Mouse (Mus musculus) hindbrain, embryonic 14.5 days (tissue): ENCODE measurements around the gene Ccdc142. TPM values are rescaled to one million over a fixed set of nuclear protein-coding genes. Genes with fewer than 3 reads are reported as not detected.
A peak's percentile ranks its signal among the peaks of the same experiment; 100 is the strongest.

ENCODE experiments used
- ATAC-seq: fragments of 200-750 bp; cut with Nextera tagmentation; 2 replicates; pipeline ENCODE4 v1.8.0; 2017; ENCODE audit warnings: moderate number of reproducible peaks, mild to moderate bottlenecking, moderate TSS enrichment, moderate library complexity; ENCODE audit not compliant: low FRiP score
- DNase-seq: peaks from one replicate; pipeline ENCODE4 v3.0.0-alpha.2; 2015; ENCODE audit warnings: low spot score
- H3K27ac ChIP-seq: fragments of 300-500 bp; sonication (generic); 2 replicates; pipeline ENCODE4 v1.5.1; 2014; ENCODE audit warnings: mild to moderate bottlenecking, moderate library complexity
- H3K27me3 ChIP-seq: fragments of 300-500 bp; sonication (generic); 2 replicates; pipeline ENCODE4 v1.6.1; 2014; ENCODE audit warnings: mild to moderate bottlenecking, low read length, mixed read lengths; ENCODE audit not compliant: control insufficient read depth, insufficient read depth
- H3K36me3 ChIP-seq: fragments of 300-500 bp; sonication (generic); replicated peaks from 2 replicates; pipeline ENCODE4 v1.6.1; 2014; ENCODE audit not compliant: control insufficient read depth, insufficient read depth
- H3K4me1 ChIP-seq: fragments of 300-500 bp; sonication (generic); replicated peaks from 2 replicates; pipeline ENCODE4 v1.6.1; 2014; ENCODE audit warnings: antibody characterized with exemption, low read length, mixed read lengths; ENCODE audit not compliant: control insufficient read depth, insufficient read depth
- H3K4me2 ChIP-seq: fragments of 300-500 bp; sonication (generic); replicated peaks from 2 replicates; pipeline ENCODE4 v1.6.1; 2014; ENCODE audit warnings: mild to moderate bottlenecking, moderate library complexity
- H3K4me3 ChIP-seq: fragments of 300-500 bp; sonication (generic); replicated peaks from 2 replicates; pipeline ENCODE4 v1.5.1; 2014; ENCODE audit warnings: mild to moderate bottlenecking, low read length
- H3K9ac ChIP-seq: fragments of 300-500 bp; sonication (generic); 2 replicates; pipeline ENCODE4 v1.6.1; 2014
- H3K9me3 ChIP-seq: fragments of 300-500 bp; sonication (generic); 2 replicates; pipeline ENCODE4 v1.6.1; 2016; ENCODE audit warnings: low read length; ENCODE audit not compliant: control insufficient read depth
- WGBS: fragments of 180-500 bp; shearing (Covaris S2); extraction: QIAGEN DNeasy Blood & Tissue Kit; methylation state at CpG from one replicate; pipeline ENCODE4 v1.1.7; 2014; 5-methylcytosine and 5-hydroxymethylcytosine counted together
- polyA plus RNA-seq: library from polyadenylated mRNA; unstranded; fragments of >200 nt; fragmentation: Nextera tagmentation; extraction: Ambion mirVana; gene quantifications from 2 replicates; pipeline ENCODE4 v1.2.1, GENCODE M21; 2014

The Ccdc142 gene
- polyA plus RNA-seq, 1 experiment from 2014 or later = 4.2 TPM

GRCm38 (mm10) chr6:83068221-83068620 lies 33.2 kb upstream of the Ccdc142 start:
- Histone ChIP-seq H3K27ac (no peak overlapping the region), H3K36me3 (no peaks in the 10 kb centered on the region), H3K4me2 (peak overlapping the region; percentile 28; the same call in 1 of the 2 replicates), H3K4me1 (0 out of 2 replicates have a peak, but pooled peaks cover 12% of the 10 kb centered on the region), H3K9me3 (no peaks in the 10 kb centered on the region), H3K4me3 (peak overlapping the region; percentile 16; the same call in 1 of the 2 replicates), H3K27me3 (peaks cover 99% of the 10 kb centered on the region), H3K9ac (no peak overlapping the region)
- no peak for DNase-seq
- no peak for ATAC-seq
- 4% methylated on average over 8 of the region's 8 CpGs for WGBS

DNA sequence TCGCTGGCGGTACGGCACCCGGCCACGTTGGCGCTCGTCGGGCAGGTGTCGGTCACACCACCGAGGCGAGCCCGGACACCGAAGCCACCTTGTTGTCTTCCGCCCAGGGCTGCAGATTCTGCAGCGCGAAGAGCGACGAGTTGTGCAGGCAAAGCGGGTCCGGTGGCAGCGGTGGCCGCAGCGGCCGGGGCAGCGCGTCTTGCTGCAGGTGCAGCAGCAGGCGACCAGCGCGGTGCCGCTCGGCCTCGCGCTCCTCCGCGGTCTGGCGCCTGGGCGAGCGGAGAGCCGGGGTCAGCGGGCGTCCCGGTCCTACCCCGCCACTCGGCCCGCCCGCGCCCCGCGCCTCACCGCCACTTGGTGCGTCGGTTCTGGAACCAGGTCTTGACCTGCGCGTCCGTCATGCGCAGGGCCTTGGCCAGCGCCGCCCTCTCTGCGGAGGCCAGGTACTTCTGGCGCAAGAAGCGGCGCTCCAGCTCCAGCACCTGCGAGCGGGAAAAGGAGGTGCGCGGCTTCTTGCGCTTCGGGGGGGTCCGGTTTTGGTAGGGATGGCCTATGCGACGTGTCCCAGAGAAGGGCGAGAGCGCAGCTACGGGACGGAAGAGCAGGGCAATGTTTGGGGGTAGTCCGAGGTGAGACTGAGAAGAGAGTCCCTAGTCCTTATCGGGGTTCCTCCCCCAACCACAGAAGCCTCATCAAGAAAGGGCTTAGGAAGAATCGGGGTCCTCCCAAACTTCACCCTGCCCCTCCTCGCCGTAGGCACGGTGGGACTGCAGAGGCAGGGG lies 32.5 kb upstream of the Ccdc142 start:
- H3K4me1 ChIP-seq = 0 out of 2 replicates have a peak, but pooled peaks cover 12% of the 10 kb centered on the region
- no peak overlapping the region for H3K27ac ChIP-seq
- WGBS = under 1% methylated on average over 67 of the region's 81 CpGs
- ATAC-seq (no peak), DNase-seq (no peak)
- peak overlapping the region; percentile 16 for H3K4me3 ChIP-seq
- H3K4me2 ChIP-seq = peak overlapping the region; percentile 28
- peaks cover 99% of the 10 kb centered on the region for H3K27me3 ChIP-seq
- H3K9me3 ChIP-seq = no peaks in the 10 kb centered on the region
- H3K9ac ChIP-seq = no peak overlapping the region
- H3K36me3 ChIP-seq = no peaks in the 10 kb centered on the region

DNA sequence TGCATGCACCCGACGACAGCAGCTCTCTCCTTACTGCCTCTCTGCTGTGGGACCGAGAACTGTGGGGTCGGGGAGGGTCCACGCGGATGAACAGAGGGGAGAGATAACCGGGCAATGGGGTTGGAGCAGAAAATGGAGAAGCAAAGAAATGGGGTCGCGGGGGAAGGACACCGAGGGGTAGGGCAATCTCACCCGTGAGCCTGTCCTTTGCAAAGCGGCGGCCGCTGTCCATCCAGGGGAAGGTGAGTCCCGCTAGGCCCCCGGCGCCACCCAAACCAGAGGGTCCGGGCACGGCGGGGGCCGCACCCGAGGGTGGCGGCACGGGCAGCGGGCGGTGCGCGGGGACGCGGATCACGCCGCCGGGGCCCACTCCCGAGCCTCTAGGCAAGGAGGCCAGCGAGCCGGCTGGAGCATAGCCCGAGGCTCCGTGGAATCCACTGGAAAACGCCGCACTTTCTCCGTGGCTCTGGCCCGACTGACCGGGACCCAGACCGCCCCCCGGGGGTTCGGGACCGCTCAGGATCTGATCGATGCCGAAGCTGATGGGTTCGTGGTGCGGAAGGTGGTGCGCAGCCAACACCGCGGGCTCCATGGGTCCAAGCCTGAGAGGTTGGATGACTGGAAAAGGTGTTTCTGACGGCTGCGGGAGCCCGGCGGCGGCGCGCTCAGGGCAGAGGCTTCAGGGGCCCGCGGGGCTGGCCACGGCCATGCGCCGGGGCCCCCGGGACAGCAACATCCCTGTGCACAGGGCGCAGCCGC lies 31.7 kb upstream of the Ccdc142 start:
- WGBS = 1% methylated on average over 68 of the region's 69 CpGs
- Histone ChIP-seq H3K9me3 (no peaks in the 10 kb centered on the region), H3K4me3 (peak overlapping the region; percentile 18), H3K4me1 (0 out of 2 replicates have a peak, but pooled peaks cover 12% of the 10 kb centered on the region), H3K9ac (no peak overlapping the region), H3K4me2 (0 out of 2 replicates have a peak overlapping the region, but pooled peaks have one; percentile 12), H3K27me3 (peaks cover 99% of the 10 kb centered on the region), H3K27ac (no peak overlapping the region), H3K36me3 (no peaks in the 10 kb centered on the region)
- DNase-seq (no peak), ATAC-seq (no peak)

DNA sequence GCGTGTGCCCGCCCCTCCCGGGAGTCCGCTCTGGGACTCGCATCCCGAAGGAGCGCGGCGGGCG lies 31.3 kb upstream of the Ccdc142 start, which contains the start of gene Tlx2:
Tlx2 (minus strand) TSS at position 47 of the 64 bp plus-strand sequence.
- H3K4me1 ChIP-seq = 0 out of 2 replicates have a peak, but pooled peaks cover 12% of the 10 kb centered on the region
- no peak within 1 kb of the TSS for H3K9ac ChIP-seq
- no peaks in the 10 kb centered on the region for H3K36me3 ChIP-seq
- H3K27ac ChIP-seq = no peak within 1 kb of the TSS
- no peak for ATAC-seq
- DNase-seq = no peak
- peaks cover 99% of the 10 kb centered on the region for H3K27me3 ChIP-seq
- peak within 1 kb of the TSS; percentile 18 for H3K4me3 ChIP-seq
- peak within 1 kb of the TSS; percentile 28 for H3K4me2 ChIP-seq
- no peaks in the 10 kb centered on the region for H3K9me3 ChIP-seq
- WGBS = 1% methylated on average over 10 of the region's 10 CpGs

DNA sequence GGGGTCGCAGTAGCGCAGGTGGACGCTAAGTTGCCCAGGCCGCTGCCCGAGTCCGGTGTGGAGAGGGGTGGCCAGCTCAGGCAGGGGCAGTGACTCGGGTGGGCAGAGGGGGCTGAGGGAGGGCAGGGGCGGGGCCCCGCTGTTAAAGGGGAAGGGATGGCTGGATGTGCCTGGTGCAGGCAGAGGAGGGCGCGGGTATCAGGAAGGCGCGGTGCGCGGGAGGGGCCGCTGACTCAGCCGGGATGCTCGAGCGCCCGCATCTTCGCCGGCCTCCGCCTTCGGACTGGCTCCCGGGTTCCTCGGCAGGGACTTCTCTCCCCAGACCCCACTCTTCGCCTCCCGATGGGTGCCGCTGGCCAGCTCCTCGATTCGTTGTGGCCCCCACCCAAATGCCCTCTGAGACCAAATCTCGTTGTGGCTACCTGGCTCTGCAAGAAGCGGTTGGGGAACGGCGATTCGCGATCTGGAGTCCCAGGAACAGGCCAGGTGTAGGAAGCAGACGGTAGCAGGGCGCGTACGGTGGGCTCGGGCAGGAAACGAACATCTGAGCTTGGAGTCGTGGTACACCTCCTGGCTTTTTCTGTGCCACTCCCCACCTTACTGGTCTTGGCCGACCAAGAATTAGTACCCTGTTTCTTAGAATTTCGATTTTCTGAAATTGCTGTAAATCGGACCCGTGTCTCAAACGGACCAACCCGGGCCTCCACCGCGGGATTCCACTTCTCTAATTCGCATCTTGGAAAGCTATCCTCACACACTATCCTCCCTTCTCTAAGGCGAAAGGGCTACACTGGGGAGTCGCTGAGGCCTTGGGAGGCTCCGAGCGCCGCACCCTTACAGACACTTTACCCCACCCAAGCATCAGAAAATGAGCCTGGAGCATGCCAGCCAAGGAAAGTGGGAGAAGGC lies 30.8 kb upstream of the Ccdc142 start:
- Histone ChIP-seq H3K27ac (no peak overlapping the region), H3K4me2 (0 out of 2 replicates have a peak overlapping the region, but pooled peaks have one; percentile 12), H3K36me3 (no peaks in the 10 kb centered on the region), H3K27me3 (peaks cover 99% of the 10 kb centered on the region), H3K4me3 (peak overlapping the region; percentile 18), H3K9ac (no peak overlapping the region), H3K9me3 (no peaks in the 10 kb centered on the region), H3K4me1 (0 out of 2 replicates have a peak, but pooled peaks cover 12% of the 10 kb centered on the region)
- no peak for DNase-seq
- WGBS = under 1% methylated on average over 57 of the region's 58 CpGs
- ATAC-seq = no peak

GRCm38 (mm10) chr6:83071220-83071619 lies 30.2 kb upstream of the Ccdc142 start:
- no peak overlapping the region; the same call in 1 of the 2 replicates for H3K4me3 ChIP-seq
- H3K9me3 ChIP-seq = no peaks in the 10 kb centered on the region
- ATAC-seq (no peak), DNase-seq (no peak)
- H3K9ac ChIP-seq = no peak overlapping the region
- 0% methylated on average over 22 of the region's 24 CpGs for WGBS
- no peak overlapping the region for H3K27ac ChIP-seq
- H3K27me3 ChIP-seq = peaks cover 99% of the 10 kb centered on the region
- H3K36me3 ChIP-seq = no peaks in the 10 kb centered on the region
- no peak overlapping the region for H3K4me2 ChIP-seq
- H3K4me1 ChIP-seq = 0 out of 2 replicates have a peak, but pooled peaks cover 12% of the 10 kb centered on the region

- H3K27ac ChIP-seq = no peak overlapping the region
- DNase-seq = no peak
Measured at GRCm38 (mm10) chr6:83074979-83075378, 26.4 kb upstream of the Ccdc142 start.

DNA sequence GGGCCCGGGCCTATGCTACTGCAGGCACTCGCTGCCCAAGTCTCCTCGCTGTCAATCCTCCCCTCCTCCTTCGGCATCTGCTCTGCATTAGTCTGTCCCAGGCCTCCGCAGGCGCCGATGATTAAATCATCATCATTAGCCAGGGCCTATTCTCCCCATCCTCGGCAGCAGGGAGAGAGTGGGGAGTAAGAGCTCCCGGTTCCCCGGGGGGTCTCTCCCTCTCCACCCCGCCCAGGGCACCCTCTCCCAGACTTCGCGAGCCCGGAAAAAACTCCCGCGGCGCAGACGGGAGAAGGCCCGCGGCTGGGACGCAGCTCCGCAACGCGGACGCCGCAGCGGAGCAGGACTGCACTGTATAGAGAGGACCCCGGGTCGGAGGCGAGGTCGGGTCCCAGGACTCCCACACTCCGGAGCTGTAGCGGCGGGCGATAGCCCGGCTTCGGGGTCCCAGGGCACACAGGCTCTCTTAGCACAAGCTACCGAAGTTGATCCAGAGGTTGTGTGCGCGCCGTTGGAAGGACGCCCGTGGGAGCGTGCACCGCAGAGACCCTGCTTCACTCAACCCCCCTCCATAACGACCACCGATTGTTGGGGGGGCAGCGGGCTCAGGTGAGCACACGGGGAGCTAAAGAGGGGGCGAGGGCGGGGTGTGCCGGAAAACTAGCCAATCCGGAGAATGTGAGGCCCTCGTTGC lies 23.6 kb upstream of the Ccdc142 start, which contains the start of gene Pcgf1:
Pcgf1 (plus strand) TSS at position 240 of the 694 bp plus-strand sequence.
- peaks cover 53% of the 10 kb centered on the region for H3K27me3 ChIP-seq
- H3K9me3 ChIP-seq = no peaks in the 10 kb centered on the region
- H3K4me1 ChIP-seq = peaks cover 14% of the 10 kb centered on the region
- H3K4me2 ChIP-seq = peak within 1 kb of the TSS; percentile 98
- peak within 1 kb of the TSS; percentile 87 for H3K9ac ChIP-seq
- ATAC-seq (peak; percentile 83), DNase-seq (no peak)
- H3K27ac ChIP-seq = peak within 1 kb of the TSS; percentile 95
- H3K36me3 ChIP-seq = peaks cover 20% of the 10 kb centered on the region; the same call in 1 of the 2 replicates
- H3K4me3 ChIP-seq = peak within 1 kb of the TSS; percentile 77
- WGBS = under 1% methylated on average over 53 of the region's 54 CpGs

More at GRCm38 (mm10) chr6:83074979-83075378, 26.4 kb upstream of the Ccdc142 start:
- H3K36me3 ChIP-seq = 0 out of 2 replicates have a peak, but pooled peaks cover 3% of the 10 kb centered on the region
- H3K9me3 ChIP-seq = no peaks in the 10 kb centered on the region
- no peak for ATAC-seq
- 19% methylated on average over 2 of the region's 2 CpGs for WGBS
- H3K4me3 ChIP-seq = no peak overlapping the region
- H3K4me2 ChIP-seq = no peak overlapping the region
- H3K27me3 ChIP-seq = peaks cover 69% of the 10 kb centered on the region
- no peak overlapping the region for H3K9ac ChIP-seq
- H3K4me1 ChIP-seq = peaks cover 19% of the 10 kb centered on the region
